Mouse (Mus musculus) lung, embryonic 14.5 days (tissue): ENCODE measurements around the gene Bmper. TPM values are rescaled to one million over a fixed set of nuclear protein-coding genes. Genes with fewer than 3 reads are reported as not detected.

ENCODE experiments used
- ATAC-seq: fragments of 200-750 bp; cut with Nextera tagmentation; 2 replicates; pipeline ENCODE4 v1.8.0; 2017; ENCODE audit warnings: mild to moderate bottlenecking, moderate TSS enrichment, moderate library complexity; ENCODE audit not compliant: insufficient read depth
- DNase-seq: peaks from one replicate; pipeline ENCODE4 v3.0.0-alpha.2; 2015
- H3K27ac ChIP-seq: fragments of 300-500 bp; sonication (generic); 2 replicates; pipeline ENCODE4 v1.5.1; 2014; ENCODE audit warnings: low read depth, mild to moderate bottlenecking, moderate library complexity
- H3K27me3 ChIP-seq: fragments of 300-500 bp; sonication (generic); 2 replicates; pipeline ENCODE4 v1.6.1; 2014; ENCODE audit warnings: low read length, control low read depth; ENCODE audit not compliant: insufficient read depth
- H3K36me3 ChIP-seq: fragments of 300-500 bp; sonication (generic); 2 replicates; pipeline ENCODE4 v1.6.1; 2014; ENCODE audit warnings: control low read depth; ENCODE audit not compliant: insufficient read depth
- H3K4me1 ChIP-seq: fragments of 300-500 bp; sonication (generic); 2 replicates; pipeline ENCODE4 v1.6.1; 2014; ENCODE audit warnings: antibody characterized with exemption, control low read depth; ENCODE audit not compliant: insufficient read depth
- H3K4me2 ChIP-seq: fragments of 300-500 bp; sonication (generic); 2 replicates; pipeline ENCODE4 v1.6.1; 2014; ENCODE audit warnings: mild to moderate bottlenecking
- H3K4me3 ChIP-seq: fragments of 300-500 bp; sonication (generic); 2 replicates; pipeline ENCODE4 v1.5.1; 2014; ENCODE audit warnings: low read depth, low read length
- H3K9ac ChIP-seq: fragments of 300-500 bp; sonication (generic); 2 replicates; pipeline ENCODE4 v1.6.1; 2014
- H3K9me3 ChIP-seq: fragments of 300-500 bp; sonication (generic); 2 replicates; pipeline ENCODE4 v1.6.1; 2016; ENCODE audit warnings: low read depth, low read length, control low read depth
- CTCF ChIP-seq: IDR thresholded peaks from 2 replicates; pipeline ENCODE4 v1.5.1; 2016; ENCODE audit warnings: antibody characterized with exemption, low read depth
- WGBS: fragments of 180-500 bp; shearing (Covaris S2); extraction: QIAGEN DNeasy Blood & Tissue Kit; methylation state at CpG from one replicate; pipeline ENCODE4 v1.1.7; 2014; 5-methylcytosine and 5-hydroxymethylcytosine counted together
- polyA plus RNA-seq: library from polyadenylated mRNA; unstranded; fragments of >200 nt; fragmentation: Nextera tagmentation; extraction: Ambion mirVana; gene quantifications from 2 replicates; pipeline ENCODE4 v1.2.1, GENCODE M21; 2014

Gene Bmper
- polyA plus RNA-seq, 1 experiment from 2014 or later = 28.7 TPM

- H3K4me2 ChIP-seq = no peak overlapping the region
- H3K27ac ChIP-seq = no peak overlapping the region
- peaks cover under 1% of the 10 kb centered on the region; the same call in 1 of the 2 replicates for H3K9me3 ChIP-seq
- DNase-seq (no peak), ATAC-seq (no peak)
- no peaks in the 10 kb centered on the region for H3K4me1 ChIP-seq
- WGBS = 74% methylated on average over 4 of the region's 4 CpGs
- TF ChIP-seq CTCF = no peak
- H3K27me3 ChIP-seq = no peaks in the 10 kb centered on the region
- H3K9ac ChIP-seq = no peak overlapping the region
- H3K4me3 ChIP-seq = no peak overlapping the region
- no peaks in the 10 kb centered on the region for H3K36me3 ChIP-seq
These were observed 272.5 kb downstream of the Bmper start for GRCm38 (mm10) chr9:23495400-23495799.

GRCm38 (mm10) chr9:23497626-23498025 is 274.8 kb downstream of the Bmper start:
- no peak overlapping the region for H3K9ac ChIP-seq

GRCm38 (mm10) chr9:23533870-23534269 is 311.0 kb downstream of the Bmper start:
- no peaks in the 10 kb centered on the region for H3K9me3 ChIP-seq
- no peaks in the 10 kb centered on the region for H3K27me3 ChIP-seq
- peak; percentile 53 for TF ChIP-seq CTCF
- no peak overlapping the region for H3K4me3 ChIP-seq
- no peaks in the 10 kb centered on the region for H3K4me1 ChIP-seq
- DNase-seq (peak; percentile 23), ATAC-seq (no peak; the same call in 1 of the 2 replicates)
- H3K27ac ChIP-seq = no peak overlapping the region
- H3K9ac ChIP-seq = no peak overlapping the region
- 37% methylated on average over 1 of the region's 1 CpGs for WGBS
- H3K36me3 ChIP-seq = no peaks in the 10 kb centered on the region
- H3K4me2 ChIP-seq = no peak overlapping the region

More at GRCm38 (mm10) chr9:23497626-23498025, 274.8 kb downstream of the Bmper start:
- Histone ChIP-seq H3K4me3 (no peak overlapping the region), H3K4me1 (no peaks in the 10 kb centered on the region), H3K9me3 (peaks cover 3% of the 10 kb centered on the region; the same call in 1 of the 2 replicates), H3K4me2 (no peak overlapping the region), H3K27ac (no peak overlapping the region), H3K36me3 (no peaks in the 10 kb centered on the region), H3K27me3 (no peaks in the 10 kb centered on the region)
- ATAC-seq = no peak
- no peak for DNase-seq
- 30% methylated on average over 3 of the region's 3 CpGs for WGBS
- no peak for TF ChIP-seq CTCF
